Mouse (Mus musculus): ENCODE data around the gene C2cd5. TPM values are rescaled to one million over a fixed set of nuclear protein-coding genes. Genes with fewer than 3 reads are reported as not detected.
"Not testable (repeated sequence)": the region's sequence is repeated elsewhere in the genome, so short reads cannot be mapped to it uniquely, and the experiment has no call there.

Gene C2cd5
- total RNA-seq, 2 experiments from 2014 or later, result 69.6 to 73.5 TPM

DNA sequence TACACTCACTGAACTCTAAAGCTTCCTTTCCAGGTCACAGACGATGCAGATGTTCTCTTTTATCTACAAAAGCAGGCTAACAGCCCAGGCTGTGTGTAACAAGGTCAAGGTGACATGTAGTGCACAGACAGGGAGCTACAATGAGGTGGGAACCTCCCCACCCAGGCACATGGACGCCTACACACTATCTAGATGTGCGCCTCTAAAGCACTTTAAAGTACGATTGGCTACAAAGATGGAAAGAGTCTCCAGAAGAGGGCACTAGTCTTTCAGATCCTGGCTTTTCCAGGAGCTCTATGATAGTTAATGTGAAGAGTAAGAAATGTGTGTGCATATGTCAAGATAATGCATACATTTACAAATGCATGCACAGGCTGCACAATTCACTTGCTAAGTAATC lies 64.7 kb downstream of the C2cd5 start:
- intact Hi-C loops (cut with DNase I), result loop anchor here (5.0 kb wide), 1 partner anchor 142 kb away; no protein-coding TSS in a partner anchor
- peak; percentile 30 to 52 for DNase-seq (ENCODE audit: low spot score in 2 of 2)

- DNase-seq (ENCODE audit: low spot score in 2 of 2), result no peak
Measured at GRCm38 (mm10) chr6:143034503-143034902, 65.4 kb downstream of the C2cd5 start.

DNA sequence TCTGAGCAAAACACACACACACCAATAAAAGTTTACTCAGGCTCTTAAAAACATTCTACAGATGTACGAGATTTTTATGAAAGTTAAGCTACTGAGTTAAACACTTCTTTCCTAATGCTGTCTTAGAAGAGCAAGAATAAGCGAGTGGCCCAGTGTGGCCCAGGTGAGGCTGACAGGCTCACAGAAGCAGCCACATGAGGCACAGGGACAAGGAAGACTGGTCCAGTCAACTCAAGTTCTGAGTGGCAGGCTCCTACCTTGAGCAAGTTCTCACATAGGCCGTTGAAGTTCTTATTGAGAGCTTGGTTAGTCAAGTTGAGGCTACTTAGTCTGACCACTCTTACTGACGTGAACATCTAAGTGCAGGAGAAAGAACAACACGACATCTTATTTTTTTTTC lies 69.4 kb downstream of the C2cd5 start:
- intact Hi-C loops (cut with DNase I), result no loop called here
- no peak for DNase-seq (ENCODE audit: low spot score in 2 of 2)

More at GRCm38 (mm10) chr6:143034503-143034902, 65.4 kb downstream of the C2cd5 start:
- intact Hi-C loops (cut with DNase I), result no loop called here

GRCm38 (mm10) chr6:143027896-143028295 lies 72.0 kb downstream of the C2cd5 start:
- intact Hi-C loops (cut with DNase I), result no loop called here
- no peak for DNase-seq (ENCODE audit: low spot score in 2 of 2)

- no peak for DNase-seq (ENCODE audit: low spot score in 2 of 2)
- intact Hi-C loops (cut with DNase I), result no loop called here
Measured at GRCm38 (mm10) chr6:143027402-143027801, 72.5 kb downstream of the C2cd5 start.

DNA sequence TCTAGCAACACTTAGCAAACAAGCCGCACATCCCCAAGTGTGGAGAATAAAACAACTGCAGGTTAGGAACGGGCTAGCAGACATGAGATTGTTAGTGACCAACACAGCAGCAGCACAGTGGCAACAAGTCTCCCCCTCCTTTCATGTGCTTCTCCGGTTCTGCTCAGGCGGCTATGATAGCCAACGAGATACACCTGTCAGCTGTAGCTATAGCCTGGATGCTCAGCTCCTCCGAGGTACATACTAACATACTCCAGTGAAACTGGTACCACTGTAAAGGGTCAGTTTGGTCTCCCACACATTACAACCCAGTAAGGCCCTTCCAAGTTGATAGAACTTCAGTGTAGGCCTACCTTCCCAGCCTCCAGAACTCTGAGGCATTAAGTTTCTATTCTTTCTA lies 76.2 kb downstream of the C2cd5 start:
- intact Hi-C loops (cut with DNase I), result no loop called here
- no peak for DNase-seq (ENCODE audit: low spot score in 2 of 2)

- DNase-seq (ENCODE audit: low spot score in 2 of 2), result no peak
- intact Hi-C loops (cut with DNase I), result no loop called here
Measured at GRCm38 (mm10) chr6:143021756-143022155, 78.2 kb downstream of the C2cd5 start.

DNA sequence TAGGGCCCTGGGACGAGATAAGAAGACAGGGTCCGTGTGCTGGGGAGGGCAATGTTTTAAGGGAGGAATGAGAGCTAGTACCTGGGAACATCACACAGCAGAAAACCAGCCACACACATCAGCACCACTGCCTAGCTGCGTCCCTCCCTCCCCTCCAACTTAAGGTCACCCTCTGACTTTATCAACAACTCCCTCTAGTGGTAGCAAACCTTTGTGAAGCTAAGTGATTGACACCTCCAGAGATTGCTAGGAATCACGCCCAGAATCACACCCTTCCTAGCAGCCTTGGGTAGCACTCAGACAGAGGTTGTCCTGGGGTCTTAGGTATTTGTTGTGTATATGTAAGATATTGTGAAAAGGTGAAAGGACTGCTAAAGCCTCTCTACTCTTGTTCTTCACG lies 79.3 kb downstream of the C2cd5 start:
- DNase-seq (ENCODE audit: low spot score in 2 of 2), result peak in 1 of 2 experiments; percentile 27
- intact Hi-C loops (cut with DNase I), result no loop called here

- DNase-seq (ENCODE audit: low spot score in 2 of 2), result no peak
- intact Hi-C loops (cut with DNase I), result no loop called here
Measured at GRCm38 (mm10) chr6:143020146-143020545, 79.8 kb downstream of the C2cd5 start.

GRCm38 (mm10) chr6:143012513-143013215 lies 87.3 kb downstream of the C2cd5 start:
- no peak for DNase-seq (ENCODE audit: low spot score in 2 of 2)
- intact Hi-C loops (cut with DNase I), result no loop called here

DNA sequence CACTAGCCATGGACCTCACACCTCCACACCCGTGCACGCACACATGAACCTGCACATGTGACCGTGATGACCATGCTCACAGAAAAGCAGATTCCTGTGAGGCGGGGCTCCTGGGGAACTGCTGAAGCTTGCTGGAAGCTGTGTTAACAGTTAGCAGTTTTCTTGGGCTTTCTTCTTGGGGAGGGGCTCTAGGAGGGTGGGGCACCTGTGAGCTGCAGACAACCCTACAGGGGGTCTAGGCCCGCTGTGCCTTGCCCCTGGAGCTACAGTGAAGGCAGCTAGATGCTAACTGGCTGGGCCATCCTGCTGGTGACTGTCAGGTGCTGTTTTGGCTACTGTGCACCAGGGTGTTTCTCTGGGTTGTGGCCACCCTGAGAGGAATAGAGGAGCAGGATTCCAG lies 91.1 kb downstream of the C2cd5 start:
- intact Hi-C loops (cut with DNase I), result no loop called here
- no peak for DNase-seq (ENCODE audit: low spot score in 2 of 2)

DNA sequence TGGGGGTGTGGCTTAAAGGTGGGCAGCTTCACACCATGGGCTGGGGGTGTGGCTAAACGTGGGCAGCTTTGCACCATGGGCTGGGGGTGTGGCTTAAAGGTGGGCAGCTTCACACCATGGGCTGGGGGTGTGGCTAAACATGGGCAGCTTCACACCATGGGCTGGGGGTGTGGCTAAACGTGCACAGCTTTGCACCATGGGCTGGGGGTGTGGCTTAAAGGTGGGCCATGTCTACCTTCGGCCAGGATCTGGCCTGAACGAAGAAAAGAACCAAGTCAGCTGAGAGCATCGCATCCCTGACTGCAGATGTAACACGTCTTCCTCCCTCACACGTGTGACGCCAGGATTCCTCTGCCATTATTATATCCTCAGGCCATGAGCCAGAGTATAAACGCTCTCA lies 94.7 kb downstream of the C2cd5 start:
- DNase-seq (ENCODE audit: low spot score in 2 of 2); intact Hi-C loops (cut with DNase I): not testable (repeated sequence)

DNA sequence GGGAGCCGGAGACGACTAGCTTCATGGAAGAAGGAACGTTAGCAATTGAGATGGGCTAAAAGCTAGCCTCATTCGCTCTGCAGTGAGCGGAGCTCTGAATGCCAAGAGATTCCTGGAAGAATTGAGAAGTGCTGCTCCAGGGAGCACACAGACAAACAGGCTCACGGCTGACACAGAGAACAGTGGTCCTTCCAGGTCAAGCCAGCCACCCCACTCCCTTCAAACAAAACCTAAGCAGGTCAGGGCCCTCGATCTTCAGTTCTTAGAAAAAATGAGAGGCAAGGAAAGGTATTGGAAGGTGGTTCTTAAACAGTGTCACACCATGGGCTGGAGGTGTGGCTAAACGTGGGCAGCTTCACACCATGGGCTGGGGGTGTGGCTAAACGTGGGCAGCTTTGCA lies 95.1 kb downstream of the C2cd5 start:
- intact Hi-C loops (cut with DNase I), result no loop called here
- DNase-seq (ENCODE audit: low spot score in 2 of 2), result no peak

DNA sequence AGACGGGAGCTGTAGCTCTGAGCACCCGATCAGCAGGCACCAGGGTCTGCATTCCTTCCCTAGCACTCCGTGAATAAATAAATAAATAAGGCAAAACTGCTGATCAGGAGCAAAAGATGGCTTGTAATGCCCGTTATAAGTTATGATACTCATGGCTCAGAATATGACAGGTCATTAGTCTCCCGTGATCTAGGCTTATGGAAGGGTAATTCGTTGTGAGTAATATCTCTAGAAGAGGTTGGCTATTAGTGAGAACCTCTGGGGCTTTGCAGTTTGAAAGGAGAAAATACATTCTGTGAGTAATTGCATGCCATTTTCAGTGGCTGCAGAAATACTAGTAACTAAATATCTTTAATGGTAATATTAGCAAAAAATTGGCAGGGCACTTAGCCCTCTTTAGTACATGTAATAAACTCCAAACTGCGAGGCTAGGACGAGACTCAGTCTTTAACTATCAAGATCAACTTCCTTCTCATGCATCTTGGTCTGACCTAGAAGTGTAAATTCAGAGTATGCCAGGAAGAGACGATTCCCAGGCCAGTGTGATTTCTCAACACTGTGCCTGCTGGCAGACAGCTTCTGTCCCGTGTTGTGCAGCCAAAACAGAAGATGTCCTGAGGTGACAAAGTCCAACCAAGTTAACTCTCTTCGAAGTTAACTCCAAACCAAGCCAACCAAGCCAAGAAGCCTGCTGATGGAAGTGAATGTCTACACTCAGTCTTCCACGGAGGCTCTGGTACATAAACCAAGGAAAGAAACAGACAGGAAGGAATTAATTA lies 101.5 kb downstream of the C2cd5 start:
- intact Hi-C loops (cut with DNase I), result no loop called here
- DNase-seq (ENCODE audit: low spot score in 2 of 2), result no peak

- intact Hi-C loops (cut with DNase I), result no loop called here
- DNase-seq (ENCODE audit: low spot score in 2 of 2), result no peak
Measured at GRCm38 (mm10) chr6:142996887-142997286, 103.1 kb downstream of the C2cd5 start.

DNA sequence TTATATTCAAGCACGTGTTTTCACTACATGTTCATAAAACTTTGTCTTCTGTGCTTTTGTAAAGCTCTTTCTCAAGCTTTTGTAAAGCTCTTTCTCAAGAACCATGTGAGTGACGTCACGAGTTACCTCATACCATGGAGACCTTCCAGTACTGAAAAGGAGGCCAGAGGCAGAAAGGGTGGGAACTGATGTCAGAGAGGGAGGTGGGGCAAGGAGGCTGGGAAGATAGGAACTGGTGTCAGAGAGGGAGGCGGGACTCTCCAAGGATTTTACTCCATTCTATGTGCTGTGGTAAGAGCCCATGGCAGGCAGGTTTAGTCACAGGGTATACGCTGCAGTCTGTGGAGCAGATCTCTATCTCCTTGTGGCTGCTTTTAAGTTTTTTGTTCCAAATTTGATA lies 104.4 kb downstream of the C2cd5 start:
- no peak for DNase-seq (ENCODE audit: low spot score in 2 of 2)
- intact Hi-C loops (cut with DNase I), result no loop called here

GRCm38 (mm10) chr6:142994821-142995220 lies 105.1 kb downstream of the C2cd5 start:
- intact Hi-C loops (cut with DNase I), result no loop called here
- DNase-seq (ENCODE audit: low spot score in 2 of 2), result no peak

DNA sequence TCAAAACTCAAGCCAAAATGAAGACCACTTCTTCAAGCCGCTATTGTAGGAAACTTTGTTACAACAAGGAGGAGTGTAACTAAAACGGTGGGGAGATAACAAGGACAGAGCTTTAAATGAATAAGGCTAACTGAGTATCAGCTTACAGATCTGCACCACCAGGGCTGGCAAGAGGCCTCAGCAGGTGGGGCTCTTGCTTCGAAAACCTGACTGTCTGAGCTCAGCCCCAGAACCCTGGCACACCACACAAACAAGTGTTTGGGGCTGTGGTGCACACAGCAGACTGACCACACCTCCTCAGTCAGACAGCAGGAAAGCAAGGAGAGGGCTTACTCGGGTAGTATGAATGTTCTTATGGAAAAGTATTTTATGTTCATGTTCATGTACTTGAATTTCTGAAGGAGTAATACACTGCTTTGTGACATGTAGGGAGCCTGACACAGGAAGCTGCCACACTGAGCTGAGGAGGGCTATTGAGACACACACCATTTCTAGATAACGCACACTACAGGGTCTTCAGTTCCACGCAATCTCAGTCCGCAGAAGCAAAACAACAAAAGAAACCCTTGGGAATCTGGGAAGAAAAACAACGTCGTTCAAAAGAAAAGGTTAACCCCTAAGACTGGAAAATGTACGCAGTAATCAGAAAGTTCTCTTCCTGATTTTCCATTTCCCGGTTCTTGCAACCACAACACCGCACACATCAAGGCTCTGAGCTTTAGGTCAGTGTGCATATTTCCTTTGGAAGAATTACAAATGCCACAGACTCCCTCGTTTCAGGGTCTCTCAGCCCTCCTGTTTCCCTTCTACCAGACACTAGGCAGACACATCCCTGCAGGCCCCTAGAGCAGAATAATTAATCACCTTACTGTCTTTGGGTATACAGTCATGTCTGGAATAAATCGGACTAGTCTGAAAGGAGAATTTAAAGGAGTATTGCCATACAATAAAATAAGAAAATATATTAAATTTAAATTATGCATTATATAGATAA lies 105.9 kb downstream of the C2cd5 start:
- DNase-seq (ENCODE audit: low spot score in 2 of 2), result no peak
- intact Hi-C loops (cut with DNase I), result no loop called here

- no peak for DNase-seq (ENCODE audit: low spot score in 2 of 2)
Measured at GRCm38 (mm10) chr6:142992971-142993370, 107.0 kb downstream of the C2cd5 start.

DNA sequence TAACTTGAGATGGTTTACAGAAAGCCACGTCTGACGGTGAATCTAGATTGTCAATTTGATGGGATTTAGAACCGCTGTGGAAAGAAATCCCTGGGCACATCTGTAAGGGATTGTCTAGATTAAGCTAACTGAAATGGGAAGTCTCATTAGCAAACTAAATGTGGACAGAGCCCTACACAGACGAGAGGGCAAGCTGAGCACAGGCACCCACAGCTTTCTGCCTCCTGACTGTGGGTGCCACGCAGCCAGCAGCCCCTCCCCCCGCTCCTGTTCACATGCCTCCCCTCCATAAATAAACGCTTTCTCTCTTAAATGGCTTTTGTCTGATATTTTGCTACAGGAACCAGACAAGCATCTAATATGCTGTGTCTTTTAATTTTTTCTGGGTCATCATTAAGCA lies 107.8 kb downstream of the C2cd5 start:
- no peak for DNase-seq (ENCODE audit: low spot score in 2 of 2)
- intact Hi-C loops (cut with DNase I), result no loop called here

More at GRCm38 (mm10) chr6:142992971-142993370, 107.0 kb downstream of the C2cd5 start:
- intact Hi-C loops (cut with DNase I), result no loop called here

Data from left cerebral cortex, postnatal 14 days (tissue).